Mouse (Mus musculus) gonadal fat pad, adult 2 months (tissue): Measurements from ENCODE around the gene Ralgds. TPM values are rescaled to one million over a fixed set of nuclear protein-coding genes. Genes with fewer than 3 reads are reported as not detected.
"Not testable (repeated sequence)": the region's sequence is repeated elsewhere in the genome, so short reads cannot be mapped to it uniquely, and the experiment has no call there.

Source experiments
- DNase-seq: peaks from one replicate; pipeline ENCODE4 v3.0.0-alpha.2; 2012; ENCODE audit warnings: low read depth
- polyA plus RNA-seq: library from polyadenylated mRNA; depleted of rRNA; stranded (reverse); fragments of >200 nt; gene quantifications from 2 replicates; pipeline ENCODE4 v1.2.3, GENCODE M21; 2012

Gene Ralgds
- polyA plus RNA-seq, 1 experiment = 90.6 TPM

DNA sequence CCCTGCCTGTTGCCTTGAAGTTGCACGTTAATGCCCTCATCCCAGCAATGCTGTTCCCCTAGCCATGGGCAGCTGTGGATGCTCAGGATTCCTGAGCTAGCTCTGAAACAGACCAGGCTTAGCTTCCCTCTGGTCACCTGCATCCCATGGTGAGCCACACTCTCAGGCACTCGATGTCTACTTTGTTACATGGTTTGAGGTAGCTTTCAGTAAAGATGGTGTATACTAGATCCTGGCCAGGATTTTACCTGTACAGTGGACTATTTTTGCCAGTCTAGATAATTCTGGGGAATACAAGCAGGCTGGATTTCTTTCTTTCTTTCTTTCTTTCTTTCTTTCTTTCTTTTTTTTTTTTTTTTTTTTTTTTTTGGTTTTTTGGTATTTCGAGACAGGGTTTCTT lies 7.1 kb upstream of the Ralgds start, which contains the start of gene Gm10134:
TSS of gene Gm10134 (plus strand) at position 301 of the 400 bp plus-strand sequence.
- no peak for DNase-seq

DNA sequence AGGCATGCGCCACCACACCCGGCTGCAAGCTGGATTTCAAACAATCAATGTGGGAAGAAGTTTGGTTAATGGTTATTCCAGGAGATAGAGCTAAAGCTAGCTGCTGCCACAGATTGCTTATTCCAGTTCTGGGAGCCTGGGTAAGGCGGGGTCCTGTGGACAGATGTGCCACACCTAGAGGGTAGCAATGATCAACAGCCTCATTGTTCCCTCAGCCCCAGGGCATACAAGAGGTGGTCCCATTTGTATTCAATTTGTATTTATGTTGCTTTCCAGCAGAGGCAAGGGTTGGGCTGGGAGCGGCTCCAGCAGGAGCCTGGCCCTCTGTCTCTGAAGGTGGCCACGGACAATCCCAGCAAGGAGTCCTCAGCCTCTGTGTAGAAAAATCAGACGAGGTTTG lies 6.6 kb upstream of the Ralgds start:
- no peak for DNase-seq

DNA sequence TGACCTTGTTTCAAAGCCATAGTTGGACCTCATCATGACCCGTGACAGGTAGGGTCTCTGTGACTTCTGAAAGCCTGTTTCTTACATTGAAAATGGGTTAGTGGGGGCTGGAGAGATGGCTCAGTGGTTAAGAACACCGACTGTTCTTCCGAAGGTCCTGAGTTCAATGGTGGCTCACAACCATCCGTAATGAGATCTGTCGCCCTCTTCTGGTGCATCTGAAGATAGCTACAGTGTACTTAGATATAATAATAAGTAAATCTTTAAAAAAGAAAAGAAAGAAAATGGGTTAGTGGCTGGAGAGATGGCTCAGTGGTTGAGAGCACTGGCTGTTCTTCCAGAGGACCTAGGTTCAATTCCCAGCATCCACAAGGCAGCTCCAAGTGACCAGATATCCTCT lies 1.3 kb upstream of the Ralgds start:
- DNase-seq = not testable (repeated sequence)

DNA sequence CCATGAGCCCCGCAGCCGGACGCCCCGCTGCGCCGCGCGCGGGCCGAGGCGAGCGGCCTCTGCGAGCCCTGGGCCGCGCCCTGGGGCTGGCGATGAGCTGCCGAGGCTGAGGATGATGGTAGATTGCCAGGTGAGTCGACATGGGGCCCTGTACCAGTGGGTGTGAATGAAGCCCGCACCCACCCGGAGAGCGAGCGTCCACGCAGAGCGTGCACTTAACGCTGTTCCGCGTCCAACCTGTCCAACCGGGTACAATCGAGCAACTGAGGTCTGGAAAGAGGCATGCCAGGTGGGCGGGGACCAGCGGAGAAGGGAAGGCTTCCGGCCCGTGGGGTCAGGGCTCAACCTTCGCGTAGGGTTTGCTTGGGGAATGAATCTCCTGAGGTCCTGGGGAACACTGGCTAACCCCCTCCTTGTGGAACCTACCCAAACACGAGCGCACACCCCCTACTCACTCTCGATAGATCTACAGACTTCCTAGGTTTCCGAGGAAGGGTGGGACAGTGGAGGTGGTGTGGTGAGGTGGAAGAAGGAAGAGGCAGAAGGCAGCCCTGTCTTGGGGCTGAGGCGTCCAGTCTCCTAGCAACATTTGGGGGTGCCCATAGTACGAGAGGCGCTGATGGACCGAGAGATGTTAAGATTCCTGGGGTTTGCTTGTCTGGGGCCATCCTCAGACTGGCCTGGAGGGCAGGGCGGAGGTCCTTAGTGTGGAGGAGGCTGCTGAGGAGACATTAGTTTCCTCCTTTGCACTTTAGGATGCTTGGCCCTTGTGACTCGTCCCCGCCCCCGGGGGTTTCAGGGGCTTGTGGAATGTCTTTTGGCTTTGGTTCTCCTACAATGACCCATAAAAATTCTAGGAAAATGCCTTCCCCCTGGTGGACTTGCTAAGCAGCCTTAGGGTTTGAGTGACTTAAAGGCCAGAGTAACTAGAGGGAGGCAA lies 776 bp downstream of the Ralgds start:
- no peak for DNase-seq

DNA sequence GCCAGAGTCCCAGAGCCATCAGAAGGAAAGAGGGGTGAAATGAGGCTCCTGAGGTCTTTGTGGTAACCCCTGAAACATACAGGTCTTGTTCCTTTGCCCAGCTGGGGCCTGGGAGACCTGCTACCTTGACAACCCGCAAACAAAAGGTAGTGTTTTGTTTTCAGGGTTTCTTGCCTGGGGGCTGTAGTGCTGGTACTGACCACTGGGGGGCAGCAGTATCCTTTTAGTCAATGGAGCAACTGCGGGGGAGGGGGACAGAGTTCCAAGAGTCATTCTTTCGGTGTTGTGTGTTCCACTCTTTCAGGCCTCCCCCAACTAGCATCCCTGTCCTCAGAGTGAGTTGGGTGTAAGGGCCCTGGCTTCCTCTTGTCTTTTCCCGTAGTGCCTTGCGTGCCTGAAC lies 1.6 kb downstream of the Ralgds start:
- DNase-seq = no peak

DNA sequence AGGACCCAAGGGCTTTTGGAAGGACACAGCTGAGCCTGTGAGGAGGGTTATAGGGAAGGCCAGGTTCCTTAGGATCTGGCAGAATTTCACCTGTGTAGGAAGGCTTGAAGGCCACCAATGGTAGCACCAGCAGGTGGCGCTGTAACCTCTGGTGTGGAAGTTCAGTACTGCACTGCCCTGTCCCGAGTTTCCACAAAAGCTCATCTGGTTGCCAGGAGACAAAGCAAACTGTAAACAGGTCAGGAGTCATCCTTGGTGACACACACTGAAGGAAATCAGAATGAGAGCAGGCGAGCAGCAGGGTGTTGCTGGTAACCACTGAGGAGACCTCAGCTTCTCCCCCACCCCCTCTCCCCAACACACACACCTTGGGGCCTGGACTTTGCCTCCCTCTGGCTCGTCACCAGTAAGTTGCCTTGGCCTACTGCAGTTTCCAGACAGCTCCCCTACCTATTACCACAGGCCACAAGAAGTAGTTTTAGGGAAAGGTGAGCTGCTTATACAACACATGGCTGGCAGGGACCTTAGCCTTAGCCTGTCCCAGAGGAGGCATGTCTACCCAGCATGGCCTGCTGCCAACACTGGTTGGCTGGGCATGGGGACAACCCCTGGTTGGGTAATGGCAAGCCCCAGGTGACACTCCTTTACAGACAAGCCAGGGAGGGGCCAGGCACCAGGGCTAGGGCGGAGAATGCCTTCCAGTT lies 4.4 kb downstream of the Ralgds start:
- no peak for DNase-seq

DNA sequence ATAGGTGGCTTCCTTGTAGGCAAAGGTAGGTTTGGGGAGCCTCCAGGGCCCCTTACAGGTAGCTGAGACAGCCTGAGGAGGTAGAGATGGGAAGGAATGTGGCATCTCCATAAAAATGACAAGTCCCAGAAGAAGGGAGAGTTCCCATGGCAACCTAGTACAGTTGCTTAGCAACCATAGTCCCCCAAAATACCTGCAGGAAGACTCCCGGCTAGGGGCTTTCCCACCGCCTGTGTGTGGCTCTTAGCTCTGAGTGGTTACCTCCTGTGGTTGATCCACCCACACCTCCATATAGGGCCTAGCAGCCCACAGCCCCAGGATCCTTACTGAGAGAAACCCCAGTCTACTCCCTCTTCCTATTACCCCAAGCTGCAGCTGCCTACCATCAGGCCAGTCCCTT lies 5.3 kb downstream of the Ralgds start:
- DNase-seq = no peak

DNA sequence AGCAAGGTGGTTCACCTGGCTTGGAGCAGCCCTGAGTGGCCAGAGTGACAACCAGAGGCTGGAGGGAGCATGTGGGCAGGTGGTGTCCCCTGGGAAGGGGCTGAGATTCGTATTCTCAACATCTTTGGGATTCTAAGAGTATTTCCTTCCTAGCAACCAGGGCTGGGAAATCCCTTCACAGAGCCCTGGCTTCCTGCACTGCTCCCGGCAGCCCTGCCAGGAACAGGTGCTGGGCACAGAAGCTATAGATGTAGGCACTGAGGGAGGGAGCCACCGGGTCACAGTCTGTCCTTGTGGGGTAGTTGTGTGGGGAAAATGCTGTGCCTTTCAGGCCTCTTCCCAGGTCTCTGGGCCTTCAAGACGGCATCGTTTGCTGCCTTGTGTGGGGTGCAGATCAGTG lies 7.7 kb downstream of the Ralgds start:
- no peak for DNase-seq

DNA sequence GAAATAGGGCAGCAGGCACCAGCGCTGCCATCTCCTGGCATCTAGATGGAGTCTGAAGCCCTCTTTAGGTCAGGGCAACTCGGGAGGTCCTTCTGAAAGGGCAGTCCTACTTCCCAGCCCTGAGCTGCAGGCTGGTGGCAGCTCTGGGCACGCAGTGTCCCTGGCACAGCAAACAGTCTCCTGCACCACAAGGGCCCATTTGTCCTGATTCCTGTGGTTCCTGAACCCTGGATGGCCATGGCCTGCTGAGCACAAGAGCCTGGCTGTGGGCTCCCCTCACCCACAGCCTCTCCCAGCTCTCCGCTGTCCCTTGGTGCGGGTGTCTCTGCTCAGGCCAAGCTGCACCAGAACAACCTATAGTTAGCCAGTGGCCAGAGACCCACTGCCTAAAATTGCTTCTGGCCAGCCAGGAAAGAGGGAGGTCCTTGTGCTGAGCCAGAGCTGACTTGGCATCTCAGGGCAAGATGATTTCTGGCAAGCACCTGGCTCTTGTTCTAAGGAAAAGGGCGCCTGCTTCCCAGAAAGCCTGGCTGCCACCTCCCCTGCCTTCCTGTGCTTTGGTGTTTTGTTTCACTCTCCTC lies 8.7 kb downstream of the Ralgds start:
- no peak for DNase-seq

DNA sequence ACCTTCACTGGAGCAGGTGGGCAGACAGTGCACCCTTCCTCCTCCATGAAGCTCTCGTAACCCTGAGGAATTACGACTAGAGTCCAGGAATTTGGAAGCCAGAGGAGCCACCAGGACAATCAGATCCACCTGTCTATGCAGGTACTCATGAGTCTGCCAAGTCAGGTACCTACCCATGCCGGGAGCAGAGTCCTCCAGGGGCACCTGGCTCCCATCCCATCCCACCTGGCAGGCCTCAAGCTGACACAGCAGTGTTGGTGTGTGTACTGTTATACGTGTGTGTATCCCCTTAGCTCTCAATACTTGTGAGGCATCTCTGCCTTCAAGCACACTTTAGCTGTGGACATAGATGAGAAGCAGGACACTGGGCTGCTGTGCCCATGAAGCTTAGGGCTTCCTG lies 9.2 kb downstream of the Ralgds start:
- DNase-seq = no peak

DNA sequence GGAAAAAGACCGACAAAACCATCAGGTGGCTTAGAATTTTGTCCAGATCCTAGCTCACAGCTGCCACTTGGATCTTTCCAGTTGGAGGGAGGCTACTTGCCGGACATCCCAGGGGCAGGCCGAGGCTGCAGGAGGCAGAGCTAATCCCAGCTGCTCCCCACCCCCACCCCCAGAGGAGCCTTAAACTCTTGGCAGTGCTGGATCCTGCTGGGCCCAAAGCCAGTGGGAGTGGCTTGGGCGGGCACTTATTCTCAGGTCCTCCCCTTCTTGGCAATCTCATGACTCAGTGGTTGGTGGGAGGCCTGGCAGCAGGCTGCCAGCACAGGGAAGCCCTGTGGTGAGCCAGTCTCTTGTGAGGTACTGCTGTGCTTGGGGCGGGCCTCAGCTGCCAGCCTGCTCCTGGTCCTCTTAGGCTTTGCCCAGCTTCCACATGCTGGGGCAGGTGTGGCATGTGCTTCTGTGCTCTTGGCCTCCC lies 10.8 kb downstream of the Ralgds start:
- DNase-seq = no peak

DNA sequence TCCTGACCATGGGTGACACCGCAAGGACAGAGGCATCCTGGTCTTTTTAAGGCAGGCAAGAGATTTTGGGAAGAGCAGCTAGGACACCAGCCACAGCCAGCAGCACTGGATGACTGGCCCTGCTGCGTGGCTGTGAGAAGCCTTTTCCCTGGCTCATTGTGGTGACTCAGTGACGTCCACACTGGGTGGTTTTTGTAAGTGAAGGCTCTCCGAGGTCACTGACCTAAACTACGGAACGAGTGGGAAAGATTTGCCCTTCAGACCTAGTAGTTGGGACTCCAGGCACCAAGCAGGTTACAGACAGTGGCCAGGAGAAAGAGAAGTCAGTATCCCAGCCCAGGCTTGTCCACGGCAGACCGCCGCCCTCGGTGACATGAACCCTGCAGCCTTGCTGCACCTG lies 11.5 kb downstream of the Ralgds start:
- DNase-seq = no peak

DNA sequence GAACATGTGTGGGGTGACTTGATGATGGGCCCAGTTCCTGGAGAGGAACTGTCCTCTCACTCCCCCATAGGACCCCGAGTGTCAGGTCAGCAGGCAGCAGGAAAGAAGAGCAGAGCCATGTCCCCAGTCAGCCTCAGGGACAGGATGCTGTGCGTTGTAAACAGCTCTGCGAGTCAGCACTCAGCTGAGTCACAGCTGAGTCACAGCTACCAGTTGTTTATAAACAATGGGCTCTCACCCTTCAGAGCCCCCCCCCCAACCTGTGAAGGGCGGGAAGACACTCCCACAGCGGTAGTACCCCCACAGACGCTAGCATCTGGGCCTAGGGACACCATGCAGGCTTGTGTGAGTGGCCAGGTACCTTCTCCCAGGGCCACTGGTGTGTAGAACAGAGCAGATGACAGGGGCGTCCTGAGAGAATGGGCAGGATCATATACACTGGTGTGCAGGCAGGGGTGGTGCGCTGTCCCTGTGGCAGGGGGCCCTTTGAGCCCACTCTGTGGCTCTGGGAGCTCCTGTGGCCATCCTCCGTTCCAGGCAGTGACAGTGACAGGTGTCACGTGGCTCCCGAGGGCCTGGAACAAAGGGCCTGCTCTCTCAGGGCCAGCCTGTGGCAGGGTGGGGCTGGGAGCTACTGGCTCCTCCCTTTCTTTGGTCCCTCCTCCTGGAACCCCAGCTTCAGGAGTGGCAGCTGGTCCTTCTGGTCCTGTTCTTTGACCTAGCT lies 12.5 kb downstream of the Ralgds start:
- no peak for DNase-seq

DNA sequence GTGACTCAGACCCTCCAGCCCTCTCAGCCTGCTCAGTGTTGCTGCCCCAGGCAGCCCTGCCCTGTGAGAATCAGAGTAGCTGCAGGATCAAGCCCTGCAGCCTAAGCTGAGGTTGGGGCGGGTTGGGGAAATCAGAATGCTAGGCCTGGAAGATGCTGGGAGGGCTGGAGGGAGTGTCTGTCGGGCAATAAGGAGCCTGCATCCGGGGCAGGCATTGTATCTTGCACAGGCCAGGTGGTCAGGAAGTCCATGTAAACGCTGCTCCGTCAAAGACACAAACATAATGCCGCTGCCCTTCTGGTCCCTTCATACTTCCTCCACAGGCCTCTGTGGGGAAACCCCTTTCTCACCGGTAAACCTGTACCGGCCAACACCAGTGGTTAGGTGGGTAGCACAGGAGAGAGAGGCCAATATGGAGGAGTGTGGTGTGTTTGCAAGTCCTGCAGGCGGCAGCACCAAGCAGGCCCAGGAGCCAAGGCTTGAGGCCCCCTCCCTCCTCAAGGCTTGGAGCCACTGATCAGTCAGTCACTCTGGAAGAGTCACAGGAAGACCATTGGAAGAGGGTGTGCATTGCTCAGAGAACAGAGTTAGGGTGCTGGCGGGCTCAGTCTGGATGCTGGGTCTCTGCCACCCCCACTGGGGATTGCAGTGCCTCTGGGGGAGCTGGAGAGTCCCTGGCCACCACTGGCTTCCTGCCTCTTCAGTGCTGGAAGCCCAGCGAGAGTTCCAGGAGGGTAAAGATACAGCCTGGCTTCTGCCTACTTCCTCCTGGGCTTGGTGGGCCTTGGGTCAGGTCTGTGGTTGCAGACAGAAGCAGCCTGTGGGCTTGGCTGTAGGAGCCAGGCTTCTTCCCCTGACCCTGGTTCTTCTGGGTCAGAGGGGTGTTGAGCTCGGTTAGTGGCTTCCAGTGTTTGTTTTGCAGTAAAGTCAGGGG lies 13.3 kb downstream of the Ralgds start:
- no peak for DNase-seq

DNA sequence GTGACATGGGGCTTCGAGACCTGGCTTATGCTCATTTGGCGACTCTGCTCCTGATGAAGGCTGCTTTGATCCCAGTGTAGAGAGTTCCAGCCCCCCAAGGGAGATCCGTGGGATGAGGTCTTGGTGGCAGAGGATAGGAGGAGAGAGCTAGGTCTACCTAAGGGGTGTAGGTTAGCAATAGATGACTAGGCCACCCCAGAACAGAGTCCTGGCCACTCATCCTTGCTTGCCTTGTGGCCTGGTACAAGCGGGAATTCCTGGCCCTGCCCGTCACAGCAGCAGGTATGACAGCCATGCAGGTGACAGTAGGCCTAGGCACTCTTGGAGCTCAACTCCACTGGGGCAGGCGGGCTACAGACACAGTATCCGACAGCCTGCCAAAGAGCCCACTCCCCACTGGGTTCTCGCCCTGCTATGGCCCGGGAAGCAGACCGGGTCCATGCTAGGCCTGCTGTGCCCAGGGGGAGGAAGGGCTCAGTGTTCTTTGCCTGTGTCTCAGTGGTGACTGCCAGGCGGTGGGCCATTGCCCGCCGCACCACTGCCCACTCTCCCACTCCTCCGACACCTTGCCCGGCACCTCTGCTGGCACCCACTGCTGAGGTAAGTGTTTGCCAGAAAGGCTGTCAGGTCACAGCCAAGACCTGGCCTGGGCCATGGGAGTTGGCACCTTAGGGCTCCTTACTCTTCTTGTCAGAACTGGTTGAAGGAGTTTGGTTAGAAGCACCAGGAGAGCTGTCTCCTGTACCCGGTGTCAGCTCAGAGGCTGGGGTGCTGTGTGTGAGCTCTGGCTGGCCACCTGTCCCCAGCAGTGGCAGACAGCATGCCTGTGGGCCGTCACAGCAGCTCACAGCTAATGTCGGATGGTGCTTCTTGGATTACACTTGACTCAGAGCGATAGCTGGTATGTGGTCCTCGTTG lies 14.8 kb downstream of the Ralgds start:
- DNase-seq = no peak

DNA sequence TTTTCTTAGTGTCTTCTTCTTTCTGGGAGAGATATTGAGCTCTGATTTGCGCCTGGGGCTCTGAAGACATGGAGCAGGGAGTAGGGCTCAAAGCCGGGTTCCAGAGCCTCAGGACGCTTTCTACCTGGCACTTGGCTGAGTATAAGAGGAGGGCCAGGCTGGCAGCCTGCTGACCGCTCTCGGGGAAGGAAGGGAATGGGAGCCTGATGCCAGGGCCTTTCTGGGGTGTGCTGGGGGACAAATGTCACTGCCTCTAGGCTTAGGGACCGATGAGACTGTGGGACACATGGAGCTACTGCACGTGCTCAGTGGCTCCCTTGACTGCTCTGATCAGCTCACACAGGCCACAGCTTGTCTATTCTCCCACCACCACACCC lies 15.4 kb downstream of the Ralgds start:
- no peak for DNase-seq

DNA sequence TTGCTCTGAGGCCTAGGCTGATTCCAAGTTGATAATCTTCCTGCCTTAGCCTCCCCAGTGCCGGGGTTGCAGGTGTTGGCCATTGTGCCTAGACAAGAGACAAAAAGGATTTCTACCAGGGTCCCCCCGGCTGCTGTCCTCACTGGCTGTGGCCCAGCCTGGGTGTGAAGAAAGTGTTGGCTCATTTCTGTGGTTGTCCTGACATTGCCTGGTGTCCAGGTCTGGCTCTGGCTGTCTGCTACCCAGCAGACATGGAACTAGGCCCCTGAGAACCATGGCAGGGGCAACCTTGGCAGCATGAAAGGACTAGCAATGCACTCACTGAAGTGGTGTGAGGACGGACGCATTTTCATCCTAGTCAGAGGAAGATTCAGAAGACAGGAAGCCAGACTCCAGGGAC lies 16.9 kb downstream of the Ralgds start:
- no peak for DNase-seq

DNA sequence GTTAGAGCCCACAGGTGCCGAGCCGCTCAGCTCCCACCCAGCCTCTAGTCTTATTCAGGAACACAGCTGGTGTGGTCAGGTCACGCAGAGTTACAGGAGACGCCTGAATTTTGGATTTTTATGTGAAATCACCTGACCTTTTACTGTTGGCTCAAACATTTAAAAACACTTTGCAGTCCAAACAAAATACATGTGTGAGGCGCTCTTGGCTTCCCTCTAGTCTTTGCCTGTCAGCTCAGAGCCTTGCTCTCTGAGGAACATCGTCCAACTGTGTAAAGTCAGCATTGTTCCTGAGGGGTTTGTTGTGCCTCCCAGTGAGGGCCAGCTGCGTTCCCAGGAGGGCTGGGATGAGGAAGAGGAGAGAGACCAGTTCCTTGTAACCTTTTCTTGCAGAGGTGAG lies 17.4 kb downstream of the Ralgds start:
- no peak for DNase-seq

DNA sequence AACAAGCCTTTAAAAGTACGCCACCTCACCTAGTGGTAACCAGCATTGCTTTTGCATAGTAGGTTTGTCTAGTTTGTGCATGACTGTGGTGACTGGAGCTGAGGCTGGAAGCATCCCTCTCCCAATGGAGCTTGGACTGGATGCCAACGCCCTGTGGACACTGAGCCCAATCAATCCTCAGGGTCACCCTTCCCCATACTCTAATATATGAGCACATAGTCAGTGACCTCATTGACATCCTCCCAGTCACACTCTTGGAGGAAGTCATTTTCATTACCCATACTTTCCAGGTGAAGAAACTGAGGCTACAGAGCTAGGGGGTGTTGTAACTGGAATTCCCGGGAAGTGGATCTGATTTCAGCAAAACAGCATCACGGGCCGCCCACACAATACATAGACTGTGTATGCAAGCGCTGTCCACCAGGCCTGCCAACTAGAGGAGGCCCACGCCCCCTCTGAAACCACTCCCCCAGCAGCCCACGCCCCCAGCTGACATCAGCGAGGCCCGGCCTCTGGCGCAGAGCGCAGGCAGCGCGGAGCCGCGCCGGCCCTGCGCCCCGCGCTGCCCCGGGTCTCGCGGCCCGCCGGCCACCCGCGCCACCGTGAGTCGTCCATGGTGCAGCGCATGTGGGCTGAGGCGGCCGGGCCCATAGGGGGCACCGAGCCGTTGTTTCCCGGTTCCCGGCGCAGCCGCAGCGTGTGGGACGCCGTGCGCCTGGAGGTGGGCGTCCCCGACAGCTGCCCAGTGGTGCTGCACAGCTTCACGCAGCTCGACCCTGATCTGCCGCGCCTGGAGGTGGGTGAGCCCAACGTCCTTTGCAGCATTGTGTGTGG lies 20.2 kb downstream of the Ralgds start:
- DNase-seq = no peak
